Mouse (Mus musculus) forebrain, embryonic 10.5 days (tissue): Measurements from ENCODE around the gene 1600015I10Rik. TPM values are rescaled to one million over a fixed set of nuclear protein-coding genes. Genes with fewer than 3 reads are reported as not detected.
"Not testable (repeated sequence)": the region's sequence is repeated elsewhere in the genome, so short reads cannot be mapped to it uniquely, and the experiment has no call there.

ENCODE experiments used
- DNase-seq: peaks from one replicate; pipeline ENCODE4 v3.0.0-alpha.2; 2017; ENCODE audit warnings: low spot score; ENCODE audit errors: extremely low spot score
- H3K27ac ChIP-seq: fragments of 300-500 bp; sonication (generic); 2 replicates; pipeline ENCODE4 v1.5.1; 2016; ENCODE audit warnings: mild to moderate bottlenecking
- H3K27me3 ChIP-seq: fragments of 300-500 bp; sonication (generic); 2 replicates; pipeline ENCODE4 v1.6.1; 2016; ENCODE audit warnings: mild to moderate bottlenecking; ENCODE audit not compliant: poor library complexity, severe bottlenecking
- H3K36me3 ChIP-seq: fragments of 300-500 bp; sonication (generic); replicated peaks from 2 replicates; pipeline ENCODE4 v1.6.1; 2016; ENCODE audit warnings: mild to moderate bottlenecking, moderate library complexity
- H3K4me1 ChIP-seq: fragments of 300-500 bp; sonication (generic); 2 replicates; pipeline ENCODE4 v1.6.1; 2016
- H3K4me3 ChIP-seq: fragments of 300-500 bp; sonication (generic); 2 replicates; pipeline ENCODE4 v1.5.1; 2016; ENCODE audit warnings: mild to moderate bottlenecking, moderate library complexity
- H3K9me3 ChIP-seq: fragments of 300-500 bp; sonication (generic); 2 replicates; pipeline ENCODE4 v1.6.1; 2016; ENCODE audit warnings: mild to moderate bottlenecking, moderate library complexity
- WGBS: fragments of 180-500 bp; shearing (Covaris S2); methylation state at CpG from one replicate; pipeline ENCODE4 v1.1.7; 2016; 5-methylcytosine and 5-hydroxymethylcytosine counted together
- polyA plus RNA-seq: library from polyadenylated mRNA; unstranded; fragments of >200 nt; fragmentation: Nextera tagmentation; extraction: Ambion mirVana; gene quantifications from 2 replicates; pipeline ENCODE4 v1.2.1, GENCODE M21; 2016

The 1600015I10Rik gene
- polyA plus RNA-seq = not detected in 2 replicates

GRCm38 (mm10) chr6:48929595-48929994 is at the start of gene 1600015I10Rik:
TSS of gene 1600015I10Rik (plus strand) at chr6:48929895.
- Histone ChIP-seq H3K36me3 (no peaks in the 10 kb centered on the region), H3K9me3 (no peaks in the 10 kb centered on the region), H3K4me3 (no peak within 1 kb of the TSS), H3K27me3 (no peaks in the 10 kb centered on the region), H3K27ac (no peak within 1 kb of the TSS), H3K4me1 (no peaks in the 10 kb centered on the region)
- WGBS = 91% methylated on average over 5 of the region's 5 CpGs
- no peak for DNase-seq

- Histone ChIP-seq H3K9me3 (peaks cover 11% of the 10 kb centered on the region), H3K4me3 (no peak overlapping the region), H3K27ac (no peak overlapping the region), H3K27me3 (no peaks in the 10 kb centered on the region), H3K36me3 (no peaks in the 10 kb centered on the region), H3K4me1 (no peaks in the 10 kb centered on the region)
- WGBS = 84% methylated on average over 4 of the region's 4 CpGs
- no peak for DNase-seq
Measured at GRCm38 (mm10) chr6:48894203-48894602, 35.5 kb upstream of the 1600015I10Rik start.

GRCm38 (mm10) chr6:48894938-48895818 is 34.5 kb upstream of the 1600015I10Rik start:
- DNase-seq = no peak
- Histone ChIP-seq H3K4me1 (no peaks in the 10 kb centered on the region), H3K9me3 (peaks cover 11% of the 10 kb centered on the region), H3K36me3 (no peaks in the 10 kb centered on the region), H3K4me3 (no peak overlapping the region), H3K27me3 (no peaks in the 10 kb centered on the region), H3K27ac (no peak overlapping the region)
- 92% methylated on average over 8 of the region's 8 CpGs for WGBS

- Histone ChIP-seq H3K9me3 (peaks cover 11% of the 10 kb centered on the region), H3K4me3 (no peak overlapping the region), H3K27ac (no peak overlapping the region), H3K4me1 (no peaks in the 10 kb centered on the region), H3K36me3 (no peaks in the 10 kb centered on the region), H3K27me3 (no peaks in the 10 kb centered on the region)
- 91% methylated on average over 5 of the region's 5 CpGs for WGBS
- DNase-seq = no peak
Measured at GRCm38 (mm10) chr6:48895941-48896340, 33.8 kb upstream of the 1600015I10Rik start.

- WGBS = 89% methylated on average over 5 of the region's 5 CpGs
- no peak overlapping the region for H3K4me3 ChIP-seq
- H3K4me1 ChIP-seq = no peaks in the 10 kb centered on the region
- peaks cover 11% of the 10 kb centered on the region for H3K9me3 ChIP-seq
- no peaks in the 10 kb centered on the region for H3K36me3 ChIP-seq
- H3K27me3 ChIP-seq = no peaks in the 10 kb centered on the region
- H3K27ac ChIP-seq = no peak overlapping the region
- DNase-seq = no peak
Measured at GRCm38 (mm10) chr6:48896956-48897355, 32.7 kb upstream of the 1600015I10Rik start.

- not testable (repeated sequence) for H3K4me3 ChIP-seq, DNase-seq, H3K36me3 ChIP-seq, H3K4me1 ChIP-seq, H3K27ac ChIP-seq, H3K9me3 ChIP-seq, H3K27me3 ChIP-seq
- 95% methylated on average over 11 of the region's 11 CpGs for WGBS
Measured at GRCm38 (mm10) chr6:48901316-48901715, 28.4 kb upstream of the 1600015I10Rik start.

GRCm38 (mm10) chr6:48902511-48903406 is 26.9 kb upstream of the 1600015I10Rik start:
- 90% methylated on average over 17 of the region's 17 CpGs for WGBS

GRCm38 (mm10) chr6:48903437-48903836 is 26.3 kb upstream of the 1600015I10Rik start:
- WGBS = 80% methylated on average over 4 of the region's 4 CpGs

More at GRCm38 (mm10) chr6:48902511-48903406, 26.9 kb upstream of the 1600015I10Rik start:
- Histone ChIP-seq H3K4me1 (no peaks in the 10 kb centered on the region), H3K4me3 (no peak overlapping the region), H3K27me3 (no peaks in the 10 kb centered on the region), H3K36me3 (no peaks in the 10 kb centered on the region), H3K27ac (no peak overlapping the region), H3K9me3 (no peaks in the 10 kb centered on the region)
- no peak for DNase-seq

GRCm38 (mm10) chr6:48905606-48906005 is 24.1 kb upstream of the 1600015I10Rik start:
- no peak for DNase-seq
- no peak overlapping the region for H3K4me3 ChIP-seq
- H3K9me3 ChIP-seq = no peaks in the 10 kb centered on the region
- no peak overlapping the region for H3K27ac ChIP-seq
- WGBS = 97% methylated on average over 13 of the region's 13 CpGs
- no peaks in the 10 kb centered on the region for H3K4me1 ChIP-seq
- H3K36me3 ChIP-seq = no peaks in the 10 kb centered on the region
- H3K27me3 ChIP-seq = no peaks in the 10 kb centered on the region

More at GRCm38 (mm10) chr6:48903437-48903836, 26.3 kb upstream of the 1600015I10Rik start:
- DNase-seq = no peak
- Histone ChIP-seq H3K9me3 (no peaks in the 10 kb centered on the region), H3K4me3 (no peak overlapping the region), H3K27me3 (no peaks in the 10 kb centered on the region), H3K36me3 (no peaks in the 10 kb centered on the region), H3K27ac (no peak overlapping the region), H3K4me1 (no peaks in the 10 kb centered on the region)

GRCm38 (mm10) chr6:48906371-48906770 is 23.3 kb upstream of the 1600015I10Rik start:
- DNase-seq = no peak
- H3K27me3 ChIP-seq = no peaks in the 10 kb centered on the region
- 94% methylated on average over 14 of the region's 14 CpGs for WGBS

GRCm38 (mm10) chr6:48909229-48909628 is 20.5 kb upstream of the 1600015I10Rik start:
- Histone ChIP-seq H3K4me1 (no peaks in the 10 kb centered on the region), H3K27ac (no peak overlapping the region), H3K4me3 (no peak overlapping the region), H3K36me3 (no peaks in the 10 kb centered on the region), H3K9me3 (no peaks in the 10 kb centered on the region), H3K27me3 (no peaks in the 10 kb centered on the region)
- WGBS = 73% methylated on average over 1 of the region's 1 CpGs
- no peak for DNase-seq

More at GRCm38 (mm10) chr6:48906371-48906770, 23.3 kb upstream of the 1600015I10Rik start:
- Histone ChIP-seq H3K4me1 (no peaks in the 10 kb centered on the region), H3K4me3 (no peak overlapping the region), H3K9me3 (no peaks in the 10 kb centered on the region), H3K27ac (no peak overlapping the region), H3K36me3 (no peaks in the 10 kb centered on the region)

- no peaks in the 10 kb centered on the region for H3K9me3 ChIP-seq
- no peaks in the 10 kb centered on the region for H3K4me1 ChIP-seq
- no peak overlapping the region for H3K4me3 ChIP-seq
- H3K27ac ChIP-seq = no peak overlapping the region
- DNase-seq = no peak
- 53% methylated on average over 3 of the region's 3 CpGs for whole genome bisulfite sequencing
- H3K27me3 ChIP-seq = no peaks in the 10 kb centered on the region
- H3K36me3 ChIP-seq = no peaks in the 10 kb centered on the region
Measured at GRCm38 (mm10) chr6:48912033-48912432, 17.7 kb upstream of the 1600015I10Rik start.
